Mouse (Mus musculus) CH12.LX (cell line): ENCODE measurements around the gene 3300002I08Rik. TPM values are rescaled to one million over a fixed set of nuclear protein-coding genes. Genes with fewer than 3 reads are reported as not detected.
A peak's percentile ranks its signal among the peaks of the same experiment; 100 is the strongest.
"Not testable (repeated sequence)": the region's sequence is repeated elsewhere in the genome, so short reads cannot be mapped to it uniquely, and the experiment has no call there.

Experiments used
- DNase-seq: peaks from one replicate; pipeline ENCODE4 v3.0.0-alpha.2; 2013; ENCODE audit errors: extremely low read depth
- H3K27ac ChIP-seq: 2 replicates; pipeline ENCODE4 v1.5.1; 2012; ENCODE audit warnings: low read depth, mild to moderate bottlenecking, control low read depth, moderate library complexity; ENCODE audit not compliant: insufficient read depth
- H3K27me3 ChIP-seq: replicated peaks from 2 replicates; pipeline ENCODE3; 2012; ENCODE audit warnings: inconsistent platforms
- H3K36me3 ChIP-seq, 2 experiments: replicated peaks in 1 of 2; 2 replicates each; pipeline versions ENCODE3 to v1.6.1; 2012; ENCODE audit warnings: inconsistent platforms in 1 of 2, low read length in 1 of 2, mild to moderate bottlenecking in 1 of 2, mixed read lengths in 1 of 2, moderate library complexity in 1 of 2; ENCODE audit not compliant: control insufficient read depth in 1 of 2, insufficient read depth in 1 of 2
- H3K4me1 ChIP-seq, 2 experiments: 2 replicates each; pipeline ENCODE4 v1.6.1; 2012; ENCODE audit warnings: inconsistent platforms in 1 of 2, moderate library complexity in 1 of 2; ENCODE audit not compliant: insufficient read depth in 2 of 2, control insufficient read depth in 1 of 2
- H3K4me2 ChIP-seq: 2 replicates; pipeline ENCODE4 v1.6.1; 2012; ENCODE audit warnings: low read depth, mild to moderate bottlenecking, control low read depth; ENCODE audit not compliant: poor library complexity, insufficient read depth, severe bottlenecking
- H3K4me3 ChIP-seq, 3 experiments: fragments of 150-350 bp in 1 of 3; sonication (generic) in 1 of 3; replicated peaks in 1 of 3; 2 replicates each; pipeline versions ENCODE3 to v1.5.1; 2011 to 2012; ENCODE audit warnings: low read depth in 2 of 3, low read length in 2 of 3, mild to moderate bottlenecking in 2 of 3, moderate library complexity in 2 of 3, control low read depth in 1 of 3, improper control_type of control experiment in 1 of 3, inconsistent platforms in 1 of 3, mixed read lengths in 1 of 3; ENCODE audit not compliant: poor library complexity in 1 of 3
- H3K79me2 ChIP-seq: replicated peaks from 2 replicates; pipeline ENCODE4 v1.6.1; 2012; ENCODE audit warnings: mild to moderate bottlenecking, moderate library complexity; ENCODE audit not compliant: control insufficient read depth, poor library complexity, insufficient read depth, severe bottlenecking; ENCODE audit errors: extremely low read depth
- H3K9ac ChIP-seq: 2 replicates; pipeline ENCODE4 v1.6.1; 2012; ENCODE audit warnings: low read depth, mild to moderate bottlenecking, control low read depth, moderate library complexity; ENCODE audit not compliant: insufficient read depth
- H3K9me3 ChIP-seq: replicated peaks from 2 replicates; pipeline ENCODE3; 2012; ENCODE audit warnings: low read length, inconsistent platforms, mixed read lengths
- BHLHE40 ChIP-seq: IDR thresholded peaks from 2 replicates; pipeline ENCODE4 v1.6.1; 2011; ENCODE audit warnings: mild to moderate bottlenecking, low read depth, low read length, improper control_type of control experiment
- CHD2 ChIP-seq: IDR thresholded peaks from 2 replicates; pipeline ENCODE4 v1.6.1; 2011; ENCODE audit warnings: low read length, improper control_type of control experiment
- ELF1 ChIP-seq: IDR thresholded peaks from 2 replicates; pipeline ENCODE4 v1.6.1; 2014; ENCODE audit warnings: low read depth, mild to moderate bottlenecking, inconsistent platforms, low read length, improper control_type of control experiment
- HCFC1 ChIP-seq: IDR thresholded peaks from 2 replicates; pipeline ENCODE4 v1.6.1; 2012; ENCODE audit warnings: low read depth, mild to moderate bottlenecking, inconsistent platforms, low read length, improper control_type of control experiment
- KAT2A ChIP-seq: IDR thresholded peaks from 2 replicates; pipeline ENCODE4 v1.6.1; 2012; ENCODE audit warnings: low read length, improper control_type of control experiment, inconsistent platforms; ENCODE audit not compliant: insufficient replicate concordance
- MAX ChIP-seq: IDR thresholded peaks from 2 replicates; pipeline ENCODE4 v1.6.1; 2011; ENCODE audit warnings: low read length, improper control_type of control experiment
- MXI1 ChIP-seq: IDR thresholded peaks from 2 replicates; pipeline ENCODE4 v1.6.1; 2011; ENCODE audit warnings: mild to moderate bottlenecking, low read depth, low read length, improper control_type of control experiment
- MYC ChIP-seq: IDR thresholded peaks from 2 replicates; pipeline ENCODE4 v1.6.1; 2011; ENCODE audit warnings: low read depth, mild to moderate bottlenecking, improper control_type of control experiment, low read length
- NELFE ChIP-seq: IDR thresholded peaks from 2 replicates; pipeline ENCODE4 v1.6.1; 2011; ENCODE audit warnings: low read depth, low read length, improper control_type of control experiment
- NRF1 ChIP-seq: IDR thresholded peaks from 2 replicates; pipeline ENCODE4 v1.6.1; 2014; ENCODE audit warnings: low read depth, mild to moderate bottlenecking, inconsistent platforms, low read length, improper control_type of control experiment, moderate library complexity
- POLR2A ChIP-seq: IDR thresholded peaks from 2 replicates; pipeline ENCODE4 v1.6.1; 2011; ENCODE audit warnings: low read depth, mild to moderate bottlenecking, improper control_type of control experiment, low read length
- POLR2AphosphoS2 ChIP-seq: IDR thresholded peaks from 2 replicates; pipeline ENCODE4 v1.6.1; 2011; ENCODE audit warnings: low read depth, low read length, improper control_type of control experiment
- SIN3A ChIP-seq: IDR thresholded peaks from 2 replicates; pipeline ENCODE4 v1.6.1; 2012; ENCODE audit warnings: low read length, improper control_type of control experiment, inconsistent platforms
- TBP ChIP-seq: conservative IDR thresholded peaks from 2 replicates; pipeline ENCODE4 v1.6.1; 2011; ENCODE audit warnings: low read depth, low read length, improper control_type of control experiment
- TCF12 ChIP-seq: IDR thresholded peaks from 2 replicates; pipeline ENCODE4 v1.6.1; 2014; ENCODE audit warnings: low read depth, mild to moderate bottlenecking, inconsistent platforms, low read length, improper control_type of control experiment
- dilution Hi-C: fragments of 300-500 bp; cut with MboI; formaldehyde crosslinking; loops from 2 replicates; pipeline ENCODE4 v1.14.3; 2020; ENCODE audit warnings: low sequenced_read_pairs; ENCODE audit not compliant: extremely low pct_unique_long_range_greater_than_20kb, extremely low pct_ligation_motif_present
- in situ Hi-C: fragments of 300-500 bp; cut with MboI; formaldehyde crosslinking; loops from 3 replicates; pipeline ENCODE4 v1.14.3; 2019; ENCODE audit warnings: low sequenced_read_pairs, low pct_ligation_motif_present, low pct_unique_long_range_greater_than_20kb, mixed read lengths
- polyA plus RNA-seq: library from polyadenylated mRNA; unstranded; fragments of >175 nt; gene quantifications from 2 replicates; pipeline ENCODE4 v1.2.1, GENCODE M21; 2012; ENCODE audit warnings: low read depth; ENCODE audit not compliant: insufficient read length
- total RNA-seq, 2 experiments: library from RNA; depleted of rRNA; stranded (reverse); fragments of 300-350 nt in 1 of 2; fragments of >200 nt in 1 of 2; gene quantifications; 2 replicates each; pipeline ENCODE4 v1.2.3; 2012 to 2014

Gene 3300002I08Rik
- total and polyA plus RNA-seq, 3 experiments = 1.6 to 4.7 (median 3.2) TPM

DNA sequence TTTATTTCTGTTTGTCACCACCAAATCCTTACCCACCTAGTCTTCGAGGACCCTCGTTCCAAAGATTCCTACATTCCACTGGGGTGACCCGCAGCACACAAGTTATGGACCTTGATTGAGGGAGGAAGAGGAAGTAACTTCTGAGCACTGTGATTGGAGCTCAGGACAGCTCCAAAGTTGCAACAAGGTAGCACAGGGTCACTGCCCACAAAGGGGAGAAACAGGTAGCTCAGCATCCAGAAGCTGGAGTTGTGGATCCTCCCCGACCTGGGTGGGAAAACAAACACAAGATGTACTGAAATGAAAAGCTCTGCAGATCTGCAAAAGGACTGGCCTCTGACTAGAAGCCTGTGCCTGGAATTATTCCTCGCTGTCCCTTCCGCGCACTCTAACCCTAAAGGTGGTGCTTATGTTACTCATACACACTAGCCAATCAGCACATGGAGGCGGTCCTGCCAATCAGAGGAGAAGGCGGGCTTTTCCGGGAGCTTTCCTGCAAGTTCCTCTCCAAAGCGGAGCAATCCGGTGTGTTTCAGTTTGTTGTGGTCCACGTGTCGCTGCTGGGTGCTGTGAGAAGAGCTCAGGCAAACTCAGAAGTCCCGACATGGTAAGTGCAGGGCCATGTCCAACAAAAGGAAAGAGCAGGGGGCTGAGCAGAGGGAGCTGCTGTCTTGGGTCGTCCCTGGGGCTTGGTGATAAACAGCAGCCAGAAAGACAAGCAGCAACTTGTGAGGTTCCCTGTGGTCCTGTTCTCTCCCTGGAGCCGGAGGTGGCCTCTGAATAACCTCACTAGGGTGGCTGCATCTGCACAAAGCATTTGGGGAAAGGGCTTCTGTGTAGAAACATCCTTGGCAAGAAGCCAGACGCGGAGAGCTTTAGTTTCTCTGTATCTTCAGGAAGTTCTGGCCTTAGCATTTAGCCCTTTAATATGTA, 51.3 kb downstream of the 3300002I08Rik start:
- DNase-seq = peak; percentile 90
- peak; percentile 57; the same call in 1 of the 2 replicates for TF ChIP-seq NELFE
- TF ChIP-seq ELF1 = peak; percentile 80
- peak; percentile 86 for TF ChIP-seq SIN3A
- TF ChIP-seq MYC = peak; percentile 91
- TF ChIP-seq HCFC1 = peak; percentile 75
- TF ChIP-seq CHD2 = peak; percentile 47; the same call in 1 of the 2 replicates
- 0 out of 2 replicates have a peak, but pooled peaks have one; percentile 9 for TF ChIP-seq NRF1
- peak; percentile 72; the same call in 1 of the 2 replicates for TF ChIP-seq KAT2A
- TF ChIP-seq TCF12 = peak; percentile 21; the same call in 1 of the 2 replicates
- TF ChIP-seq POLR2A = peak; percentile 65
- TF ChIP-seq TBP = peak; percentile 71; the same call in 1 of the 2 replicates
- TF ChIP-seq MXI1 = peak; percentile 96
- TF ChIP-seq MAX = peak; percentile 90
- 0 out of 2 replicates have a peak, but pooled peaks have one; percentile 34 for TF ChIP-seq POLR2AphosphoS2
- peak overlapping the region; percentile 75 for H3K9ac ChIP-seq
- dilution Hi-C loops, H3K27ac ChIP-seq, H3K27me3 ChIP-seq, H3K9me3 ChIP-seq, in situ Hi-C loops: not testable (repeated sequence)
- peak overlapping the region; percentile 77; the same call in 1 of the 2 replicates for H3K4me2 ChIP-seq
- peaks cover 29% of the 10 kb centered on the region for H3K79me2 ChIP-seq
- peak overlapping the region; percentile 59 to 96 (median 67) for H3K4me3 ChIP-seq
- peaks cover 6 to 18% of the 10 kb centered on the region in 2 experiments for H3K36me3 ChIP-seq
- H3K4me1 ChIP-seq = peaks cover 0 to 33% of the 10 kb centered on the region in 2 experiments; a peak in 2 of 4 replicates

DNA sequence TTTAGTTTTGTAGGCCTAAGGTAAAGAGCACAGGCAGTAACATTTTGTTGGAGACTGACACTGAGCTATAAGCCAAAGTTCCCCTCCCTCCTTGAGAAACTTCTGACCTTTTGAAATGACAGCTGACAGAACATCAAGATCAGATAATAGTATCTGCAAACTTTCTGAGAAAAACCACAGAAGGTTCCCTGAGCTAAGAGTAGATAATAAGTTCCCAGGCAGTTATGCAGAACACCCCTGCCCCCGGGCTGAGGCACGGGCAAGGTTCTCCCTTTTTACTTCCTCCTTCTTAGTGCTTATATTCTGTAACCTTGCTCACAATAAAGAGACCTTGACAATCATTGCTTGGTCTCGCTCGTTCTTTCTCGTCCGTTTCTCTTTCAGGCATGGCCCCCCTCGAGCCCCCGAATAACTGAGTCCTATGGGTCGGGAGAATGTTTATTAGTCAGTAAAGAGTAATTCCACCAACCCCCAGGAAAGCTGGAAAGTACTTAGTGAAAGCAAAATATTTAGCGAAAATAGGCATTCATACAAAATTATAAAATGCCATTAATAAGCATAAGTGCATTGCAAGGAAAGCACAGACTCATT, 55.3 kb downstream of the 3300002I08Rik start:
- Histone ChIP-seq H3K27me3 (no peaks in the 10 kb centered on the region), H3K4me1 (peaks cover 0 to 20% of the 10 kb centered on the region in 2 experiments; a peak in 2 of 4 replicates), H3K4me3 (no peak overlapping the region), H3K79me2 (peaks cover 6% of the 10 kb centered on the region), H3K36me3 (no peaks in the 10 kb centered on the region), H3K4me2 (no peak overlapping the region), H3K9ac (no peak overlapping the region), H3K27ac (no peak overlapping the region), H3K9me3 (no peaks in the 10 kb centered on the region)
- peak; percentile 27 for DNase-seq
- in situ Hi-C loops = no loop called here
- TF ChIP-seq BHLHE40 (0 out of 2 replicates have a peak, but pooled peaks have one; percentile 14), SIN3A (no peak)
- dilution Hi-C loops = no loop called here
